Mouse (Mus musculus) megakaryocyte progenitor cell, adult 5-6 weeks (primary cell): ENCODE measurements around the gene Dstn. TPM values are rescaled to one million over a fixed set of nuclear protein-coding genes. Genes with fewer than 3 reads are reported as not detected.

Experiments
- ATAC-seq: replicated peaks from 2 replicates; pipeline ENCODE4 v1.8.0; 2016; ENCODE audit warnings: mild to moderate bottlenecking, moderate TSS enrichment, inconsistent platforms; ENCODE audit not compliant: poor library complexity
- total RNA-seq, 2 experiments: library from RNA; stranded (forward) in 1 of 2; stranded (reverse) in 1 of 2; fragments of 157-497, 149-512 nt in 1 of 2; fragments of 200-1000 nt in 1 of 2; gene quantifications; 2 replicates each; pipeline versions ENCODE4 v1.2.3 to v1.2.4; 2015 to 2017

Gene Dstn
- total RNA-seq, 2 experiments from 2014 or later, result 426 to 687 TPM

GRCm38 (mm10) chr2:143951546-143952315 lies 36.6 kb downstream of the Dstn start:
- no peak for ATAC-seq

GRCm38 (mm10) chr2:143953944-143954343 lies 38.8 kb downstream of the Dstn start:
- no peak for ATAC-seq

- no peak for ATAC-seq
These were observed 39.9 kb downstream of the Dstn start for GRCm38 (mm10) chr2:143955004-143955403.

GRCm38 (mm10) chr2:143955746-143956145 lies 40.6 kb downstream of the Dstn start:
- no peak for ATAC-seq

- ATAC-seq, result peak; percentile 86
These were observed 47.1 kb downstream of the Dstn start for GRCm38 (mm10) chr2:143962192-143962591.

- no peak for ATAC-seq
These were observed 48.2 kb downstream of the Dstn start for GRCm38 (mm10) chr2:143963318-143963717.

GRCm38 (mm10) chr2:143969260-143969659 lies 54.1 kb downstream of the Dstn start:
- no peak for ATAC-seq

GRCm38 (mm10) chr2:143970841-143971240 lies 55.7 kb downstream of the Dstn start:
- no peak for ATAC-seq

GRCm38 (mm10) chr2:143971887-143972286 lies 56.8 kb downstream of the Dstn start:
- ATAC-seq, result no peak

GRCm38 (mm10) chr2:143973161-143973560 lies 58.0 kb downstream of the Dstn start:
- ATAC-seq, result no peak

GRCm38 (mm10) chr2:143975146-143975649 lies 60.1 kb downstream of the Dstn start:
- ATAC-seq, result no peak; the same call in 1 of the 2 replicates

- ATAC-seq, result peak; percentile 59
These were observed 63.5 kb downstream of the Dstn start for GRCm38 (mm10) chr2:143978444-143979147.

- peak; percentile 78 for ATAC-seq
These were observed 65.8 kb downstream of the Dstn start for GRCm38 (mm10) chr2:143980781-143981398.

- no peak for ATAC-seq
These were observed 67.0 kb downstream of the Dstn start for GRCm38 (mm10) chr2:143982152-143982551.

- no peak for ATAC-seq
These were observed 67.8 kb downstream of the Dstn start for GRCm38 (mm10) chr2:143982901-143983300.

- no peak for ATAC-seq
These were observed 68.4 kb downstream of the Dstn start for GRCm38 (mm10) chr2:143983482-143983881.

GRCm38 (mm10) chr2:143987485-143987884 lies 72.4 kb downstream of the Dstn start:
- ATAC-seq, result peak; percentile 16; the same call in 1 of the 2 replicates

GRCm38 (mm10) chr2:143988016-143988415 lies 72.9 kb downstream of the Dstn start:
- no peak for ATAC-seq

GRCm38 (mm10) chr2:143990997-143991396 lies 75.9 kb downstream of the Dstn start:
- ATAC-seq, result peak; percentile 14; the same call in 1 of the 2 replicates

- no peak for ATAC-seq
These were observed 77.0 kb downstream of the Dstn start for GRCm38 (mm10) chr2:143991964-143992672.
